Mouse (Mus musculus) MEL (cell line): Measurements from ENCODE around the gene Pcdh9.

Source experiments
- CTCF ChIP-seq, 3 experiments: IDR thresholded peaks in 2 of 3; conservative IDR thresholded peaks in 1 of 3; 2 replicates each; pipeline ENCODE4 v1.5.1; 2011 to 2012; ENCODE audit warnings: low read length in 3 of 3, low read depth in 2 of 3, mild to moderate bottlenecking in 2 of 3, improper control_type of control experiment in 1 of 3, inconsistent platforms in 1 of 3, mixed read lengths in 1 of 3, moderate library complexity in 1 of 3; ENCODE audit not compliant: control insufficient read depth in 1 of 3, insufficient read depth in 1 of 3, poor library complexity in 1 of 3, severe bottlenecking in 1 of 3
- GATA1 ChIP-seq: IDR thresholded peaks from 2 replicates; pipeline ENCODE4 v1.6.1; 2011; ENCODE audit warnings: low read depth, low read length, improper control_type of control experiment
- JUND ChIP-seq: IDR thresholded peaks from 2 replicates; pipeline ENCODE4 v1.6.1; 2011; ENCODE audit warnings: low read depth, mild to moderate bottlenecking, improper control_type of control experiment, low read length
- POLR2A ChIP-seq, 2 experiments: IDR thresholded peaks; 2 replicates each; pipeline ENCODE4 v1.6.1; 2011 to 2012; ENCODE audit warnings: low read length in 2 of 2, mild to moderate bottlenecking in 2 of 2, control low read depth in 1 of 2, improper control_type of control experiment in 1 of 2, low read depth in 1 of 2, moderate library complexity in 1 of 2; ENCODE audit not compliant: control insufficient read depth in 1 of 2, insufficient read depth in 1 of 2, poor library complexity in 1 of 2
- POLR2AphosphoS2 ChIP-seq: IDR thresholded peaks from 2 replicates; pipeline ENCODE4 v1.6.1; 2011; ENCODE audit warnings: low read length, improper control_type of control experiment
- POLR2AphosphoS5 ChIP-seq: IDR thresholded peaks from 2 replicates; pipeline ENCODE4 v1.6.1; 2012; ENCODE audit warnings: low read depth, borderline replicate concordance, mild to moderate bottlenecking, inconsistent platforms, low read length, moderate library complexity, mixed read lengths
- RAD21 ChIP-seq: IDR thresholded peaks from 2 replicates; pipeline ENCODE4 v1.6.1; 2011; ENCODE audit warnings: mild to moderate bottlenecking, low read depth, low read length, improper control_type of control experiment
- RCOR1 ChIP-seq: IDR thresholded peaks from 2 replicates; pipeline ENCODE4 v1.6.1; 2012; ENCODE audit warnings: low read depth, mild to moderate bottlenecking, inconsistent platforms, low read length, improper control_type of control experiment
- TBP ChIP-seq: IDR thresholded peaks from 2 replicates; pipeline ENCODE4 v1.8.0; 2011; ENCODE audit warnings: low read depth, low read length, improper control_type of control experiment
- TCF12 ChIP-seq: IDR thresholded peaks from 2 replicates; pipeline ENCODE4 v1.6.1; 2014; ENCODE audit warnings: low read depth, mild to moderate bottlenecking, inconsistent platforms, low read length, improper control_type of control experiment, moderate library complexity
- USF1 ChIP-seq: IDR thresholded peaks from 2 replicates; pipeline ENCODE4 v1.6.1; 2014; ENCODE audit warnings: low read depth, mild to moderate bottlenecking, inconsistent platforms, low read length, improper control_type of control experiment, moderate library complexity

GRCm38 (mm10) chr14:93474991-93475390 is 415.5 kb downstream of the Pcdh9 start:
- no peak for TF ChIP-seq POLR2AphosphoS2
- TF ChIP-seq TCF12: 0 out of 2 replicates have a peak, but pooled peaks have one; percentile 11
- no peak for TF ChIP-seq TBP
- TF ChIP-seq CTCF (IDR thresholded peaks at IDR 0.05 in 2 of 3, conservative IDR thresholded peaks at IDR 0.05 in 1 of 3; ENCODE audit: control insufficient read depth in 1 of 3, insufficient read depth in 1 of 3, low read depth in 2 of 3, low read length in 3 of 3, poor library complexity in 1 of 3, severe bottlenecking in 1 of 3): no peak
- TF ChIP-seq POLR2A (IDR thresholded peaks at IDR 0.05; ENCODE audit: control insufficient read depth in 1 of 2, insufficient read depth in 1 of 2, low read depth in 1 of 2, low read length in 2 of 2, poor library complexity in 1 of 2): no peak
- peak; percentile 69; the same call in 1 of the 2 replicates for TF ChIP-seq RCOR1
- no peak for TF ChIP-seq POLR2AphosphoS5
- TF ChIP-seq USF1: no peak
- no peak for TF ChIP-seq RAD21
- TF ChIP-seq GATA1: peak; percentile 58; the same call in 1 of the 2 replicates
- TF ChIP-seq JUND: no peak
